Mouse (Mus musculus) adrenal gland, postnatal 4 days (tissue): ENCODE data around the gene Gm15448. TPM values are rescaled to one million over a fixed set of nuclear protein-coding genes. Genes with fewer than 3 reads are reported as not detected.
"Not testable (repeated sequence)": the region's sequence is repeated elsewhere in the genome, so short reads cannot be mapped to it uniquely, and the experiment has no call there.

ENCODE experiments used
- DNase-seq, 2 experiments: peaks; one replicate each; pipeline ENCODE4 v3.0.0; 2021 to 2022; ENCODE audit warnings: low spot score in 2 of 2, mixed read lengths in 2 of 2
- long read RNA-seq, 2 experiments: library from polyadenylated mRNA; stranded (forward); transcript quantifications; one replicate each; pipeline ENCODE4 v2.0.0; 2021
- total RNA-seq, 2 experiments: library from RNA; stranded (reverse); gene quantifications; 2 replicates each; pipeline ENCODE4 v1.2.3; 2021

The Gm15448 gene
- total RNA-seq: 1 to 10 TPM in 1 of 2 experiments, under 1 TPM in 1; 0.59 to 1.0 TPM
- long read RNA-seq, experiment 1: 0 reads
- long read RNA-seq, experiment 2: 0 reads

GRCm38 (mm10) chr7:3825599-3825998 lies at the start of gene Gm15448:
Gene Gm15448, minus strand, starts transcription at chr7:3825687.
- DNase-seq: not testable (repeated sequence)

DNA sequence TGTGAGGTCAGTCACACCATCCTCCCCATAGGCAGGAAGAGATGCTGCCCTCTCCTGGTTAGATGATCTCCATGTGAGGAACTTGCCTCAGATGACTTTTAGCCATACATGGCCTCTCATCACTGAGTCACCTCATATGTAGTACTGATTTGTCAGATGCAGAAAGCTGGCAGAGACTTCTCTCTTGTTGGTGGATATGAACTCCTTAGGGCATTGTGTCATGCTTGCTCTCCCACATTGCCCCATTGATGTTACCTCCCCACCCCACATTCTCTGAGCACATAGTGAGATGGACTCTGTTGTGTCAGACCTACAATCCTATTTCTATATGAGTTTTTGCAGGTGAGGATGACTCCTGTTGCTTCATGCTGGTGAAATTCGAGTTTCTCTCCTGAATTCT lies 49.5 kb upstream of the Gm15448 start:
- not testable (repeated sequence) for DNase-seq

DNA sequence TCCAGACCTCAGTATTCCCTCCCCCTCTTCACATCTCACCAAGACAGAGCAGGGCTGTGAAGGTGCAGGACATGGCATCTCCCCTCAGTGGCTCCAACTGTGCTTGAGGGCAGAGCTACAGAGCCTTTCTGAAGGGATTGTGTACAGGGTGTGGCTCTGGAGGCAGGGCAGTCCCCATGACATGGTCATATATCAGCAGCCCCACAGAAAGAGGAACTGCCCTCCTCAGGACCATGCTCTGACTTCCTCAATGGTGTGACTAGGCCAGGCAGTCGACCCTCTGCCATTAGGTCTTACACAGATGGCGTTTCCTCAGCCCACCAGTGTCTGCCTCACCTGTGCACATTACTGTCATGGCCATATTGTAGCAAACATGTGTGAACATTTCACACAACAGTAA lies 19.5 kb upstream of the Gm15448 start, which contains the start of gene Pira2:
Gene Pira2 (minus strand): TSS at position 101 of the 400 bp plus-strand sequence.
- not testable (repeated sequence) for DNase-seq

DNA sequence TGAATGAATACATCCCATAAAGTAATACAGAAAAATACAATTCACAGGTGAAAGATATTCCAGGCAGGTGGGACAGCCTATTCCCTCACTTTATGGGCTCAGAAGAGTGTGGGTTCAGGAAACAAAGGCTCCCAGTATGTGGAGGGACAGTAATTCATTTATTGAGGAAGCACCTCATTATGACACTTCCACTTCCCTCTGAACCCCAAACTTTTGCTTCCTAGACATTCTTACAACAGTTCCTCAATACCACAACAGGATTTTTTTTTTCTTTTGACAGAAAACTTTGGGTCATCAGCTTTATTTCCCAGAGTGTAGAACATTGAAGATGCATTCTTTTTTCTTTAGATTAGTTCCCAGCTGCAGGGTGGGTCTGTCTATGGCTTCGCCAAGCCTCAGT lies 12.4 kb upstream of the Gm15448 start:
- DNase-seq: not testable (repeated sequence)

- not testable (repeated sequence) for DNase-seq
These were observed 5.1 kb upstream of the Gm15448 start for GRCm38 (mm10) chr7:3830633-3831032.

DNA sequence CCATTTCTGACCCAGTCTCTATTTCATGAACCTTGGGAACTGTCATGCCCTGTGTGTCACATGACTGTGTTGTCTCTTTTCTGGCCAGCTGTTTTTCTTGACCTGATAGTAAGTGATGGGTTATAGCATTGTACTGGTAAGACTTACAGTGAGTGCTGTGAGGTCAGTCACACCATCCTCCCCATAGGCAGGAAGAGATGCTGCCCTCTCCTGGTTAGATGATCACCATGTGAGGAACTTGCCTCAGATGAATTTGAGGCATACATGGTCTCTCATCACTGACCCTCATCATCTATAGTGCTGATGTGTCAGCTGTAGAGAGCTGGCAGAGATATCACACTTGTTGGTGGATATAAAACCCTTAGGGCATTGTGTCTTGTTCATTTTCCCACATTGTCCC lies 13.6 kb downstream of the Gm15448 start:
- DNase-seq: not testable (repeated sequence)

DNA sequence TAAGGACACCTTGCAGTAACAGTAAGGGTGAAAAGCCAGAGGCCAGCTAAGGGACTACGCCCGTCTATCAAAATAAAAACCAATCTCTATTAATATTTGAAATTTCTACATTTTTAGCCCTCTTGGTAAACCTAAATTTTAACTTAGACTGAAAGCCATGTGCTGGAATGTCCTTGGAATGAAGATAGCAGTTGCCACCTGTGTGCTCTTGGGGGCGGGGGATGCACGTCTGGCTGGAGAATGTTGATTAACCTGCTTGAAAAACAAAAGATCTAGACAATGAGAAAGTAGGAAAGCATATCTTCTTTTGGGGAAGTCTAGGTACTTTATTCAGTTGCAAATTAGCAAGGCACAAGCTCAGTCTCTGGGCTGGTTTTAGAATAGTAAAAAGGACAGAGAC lies 22.6 kb downstream of the Gm15448 start:
- not testable (repeated sequence) for DNase-seq

GRCm38 (mm10) chr7:3799940-3800339 lies 25.5 kb downstream of the Gm15448 start:
- not testable (repeated sequence) for DNase-seq

DNA sequence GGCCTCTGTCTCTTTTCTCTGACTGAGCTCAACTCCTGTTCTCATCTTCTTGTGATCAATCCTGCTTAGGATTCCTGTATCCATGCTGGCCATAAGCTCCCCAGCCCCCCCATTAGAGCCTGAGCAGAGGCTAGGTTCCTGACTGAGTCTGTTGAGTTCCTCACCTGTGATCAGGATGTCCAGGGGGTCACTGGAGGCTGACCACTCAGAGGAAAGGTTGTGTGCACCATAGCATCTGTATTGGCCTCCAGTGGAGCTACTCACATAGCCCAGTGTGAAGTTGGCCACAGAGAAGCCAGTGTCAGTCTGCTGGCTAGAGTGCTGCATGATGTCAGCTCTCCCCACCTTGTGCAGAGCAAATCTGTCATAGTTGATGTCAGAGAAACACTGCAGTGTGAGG lies 29.2 kb downstream of the Gm15448 start:
- DNase-seq: not testable (repeated sequence)

Other genes with a start within 250 kb of the Gm15448 start
- under 1 TPM; 0.28 TPM for gene Oscar, start 209.5 kb downstream of the Gm15448 start, total RNA-seq
- gene Ndufa3, start 208.3 kb downstream of the Gm15448 start, total RNA-seq: 100 to 1,000 TPM; 536 to 561 TPM
- 10 to 100 TPM; 31.8 to 35.5 TPM for gene Tfpt, start 195.8 kb downstream of the Gm15448 start, total RNA-seq
- gene Prpf31, start 195.7 kb downstream of the Gm15448 start, total RNA-seq: 10 to 100 TPM; 54.7 to 59.0 TPM
- 10 to 100 TPM; 65.7 to 68.9 TPM for gene Cnot3, start 180.4 kb downstream of the Gm15448 start, total RNA-seq
- gene Leng1, start 159.8 kb downstream of the Gm15448 start, total RNA-seq: 10 to 100 TPM in 1 of 2 experiments, 1 to 10 TPM in 1; 9.6 to 10.4 TPM
- 10 to 100 TPM; 11.4 to 17.7 TPM for gene Tmc4, start 148.1 kb downstream of the Gm15448 start, total RNA-seq
- 100 to 1,000 TPM; 136 to 145 TPM for gene Tsen34, start 132.8 kb downstream of the Gm15448 start, total RNA-seq
- 10 to 100 TPM; 67.0 to 68.6 TPM for gene Mboat7, start 132.2 kb downstream of the Gm15448 start, total RNA-seq
- gene Rps9, start 121.7 kb downstream of the Gm15448 start, total RNA-seq: 1,000 to 10,000 TPM; 1,269 to 1,279 TPM
- gene Pirb, start 105.3 kb downstream of the Gm15448 start, total RNA-seq: 1 to 10 TPM; 2.3 to 2.5 TPM
- gene Pira2, start 19.4 kb upstream of the Gm15448 start, total RNA-seq: under 1 TPM; 0.25 to 0.40 TPM
- gene Gm14548, start 72.4 kb upstream of the Gm15448 start, total RNA-seq: under 1 TPM in 1 of 2 experiments, not detected in 1; 0.56 TPM
- under 1 TPM; 0.65 to 0.67 TPM for gene Lilra6, start 89.8 kb upstream of the Gm15448 start, total RNA-seq
- 1 to 10 TPM; 1.6 to 1.9 TPM for gene Lair1, start 237.5 kb upstream of the Gm15448 start, total RNA-seq